Mouse (Mus musculus): Measurements from ENCODE around the gene Prss36.
"Not testable (repeated sequence)": the region's sequence is repeated elsewhere in the genome, so short reads cannot be mapped to it uniquely, and the experiment has no call there.

Prss36 gene

GRCm38 (mm10) chr7:127946470-127947023, at the start of gene Prss36:
Prss36 (minus strand) TSS chr7:127946725.
- DNase-seq (ENCODE audit: low spot score): no peak

GRCm38 (mm10) chr7:127993341-127993977, 46.9 kb upstream of the Prss36 start, which contains the start of gene Pycard:
Pycard (minus strand) TSS chr7:127993867.
- DNase-seq (ENCODE audit: low spot score): no peak

GRCm38 (mm10) chr7:127992488-127993340, 46.2 kb upstream of the Prss36 start:
- DNase-seq (ENCODE audit: low spot score): no peak

- DNase-seq (ENCODE audit: low spot score): no peak
Observed at GRCm38 (mm10) chr7:127991643-127992487, 45.3 kb upstream of the Prss36 start.

GRCm38 (mm10) chr7:127988904-127989303, 42.4 kb upstream of the Prss36 start:
- DNase-seq (ENCODE audit: low spot score): no peak

GRCm38 (mm10) chr7:127980606-127981005, 34.1 kb upstream of the Prss36 start:
- DNase-seq (ENCODE audit: low spot score): no peak

GRCm38 (mm10) chr7:127978856-127979255, 32.3 kb upstream of the Prss36 start:
- DNase-seq (ENCODE audit: low spot score): no peak

- DNase-seq (ENCODE audit: low spot score): no peak
Observed at GRCm38 (mm10) chr7:127974413-127974930, 27.9 kb upstream of the Prss36 start.

- DNase-seq (ENCODE audit: low spot score): peak; percentile 34
Observed at GRCm38 (mm10) chr7:127967922-127968828, 21.6 kb upstream of the Prss36 start.

GRCm38 (mm10) chr7:127967004-127967921, 20.7 kb upstream of the Prss36 start, which contains the start of gene Fus:
Fus (plus strand) TSS chr7:127967457.
- DNase-seq (ENCODE audit: low spot score): peak; percentile 86

- DNase-seq (ENCODE audit: low spot score): no peak
Observed at GRCm38 (mm10) chr7:127966371-127966918, 19.9 kb upstream of the Prss36 start.

- no peak for DNase-seq (ENCODE audit: low spot score)
Observed at GRCm38 (mm10) chr7:127959364-127959763, 12.8 kb upstream of the Prss36 start.

GRCm38 (mm10) chr7:127952864-127953581, 6.5 kb upstream of the Prss36 start:
- no peak for DNase-seq (ENCODE audit: low spot score)

- DNase-seq (ENCODE audit: low spot score): no peak
Observed at GRCm38 (mm10) chr7:127944614-127945013, 1.9 kb downstream of the Prss36 start.

GRCm38 (mm10) chr7:127942097-127942496, 4.4 kb downstream of the Prss36 start:
- not testable (repeated sequence) for DNase-seq (ENCODE audit: low spot score)

GRCm38 (mm10) chr7:127936216-127936884, 10.2 kb downstream of the Prss36 start:
- DNase-seq (ENCODE audit: low spot score): no peak

GRCm38 (mm10) chr7:127935748-127936159, 10.8 kb downstream of the Prss36 start:
- no peak for DNase-seq (ENCODE audit: low spot score)

Data from urinary bladder, postnatal 10 days (tissue).